Mouse (Mus musculus): ENCODE data around the gene Mknk2. TPM values are rescaled to one million over a fixed set of nuclear protein-coding genes. Genes with fewer than 3 reads are reported as not detected.
A peak's percentile ranks its signal among the peaks of the same experiment; 100 is the strongest.

Mknk2 gene
- polyA plus RNA-seq, 1 experiment: 606 TPM

DNA sequence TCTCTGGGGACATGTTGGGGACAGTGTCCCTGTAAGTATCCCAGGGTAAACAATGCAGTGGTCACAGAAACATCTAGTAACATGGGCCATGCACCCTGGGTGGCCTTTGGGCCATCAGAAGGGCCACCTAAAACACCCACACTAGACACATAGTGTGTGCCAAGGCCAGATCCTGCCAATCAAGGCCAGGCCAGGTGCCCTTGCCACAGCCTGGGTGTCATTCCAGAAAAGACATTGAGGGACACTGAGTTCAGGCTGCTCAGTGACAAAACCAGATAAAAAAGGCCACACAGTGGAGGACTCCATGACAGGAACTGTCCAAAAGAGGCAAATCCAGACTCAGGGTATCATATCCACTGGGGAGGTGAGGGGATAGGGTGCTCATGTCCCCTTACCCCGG lies 5.7 kb upstream of the Mknk2 start:
- Histone ChIP-seq H3K36me3 (ENCODE audit: control insufficient read depth, insufficient read depth, low read length) (peaks cover 32% of the 10 kb centered on the region), H3K27ac (ENCODE audit: control insufficient read depth, insufficient read depth, low read length) (no peak overlapping the region), H3K27me3 (ENCODE audit: control insufficient read depth, insufficient read depth, low read length) (no peaks in the 10 kb centered on the region), H3K4me3 (ENCODE audit: control insufficient read depth, insufficient read depth, low read length) (no peak overlapping the region), H3K4me1 (replicated peaks; ENCODE audit: control insufficient read depth, insufficient read depth, low read length) (peaks cover 49% of the 10 kb centered on the region)
- no peak for TF ChIP-seq CTCF (IDR thresholded peaks at IDR 0.05; ENCODE audit: borderline replicate concordance, control insufficient read depth, extremely low read depth, insufficient read depth, low read length, poor library complexity)
- no peak for TF ChIP-seq POLR2A (IDR thresholded peaks at IDR 0.05; ENCODE audit: control insufficient read depth, extremely low read depth, insufficient read depth, low read length, poor library complexity)
- 92% methylated on average over 1 of the region's 1 CpGs for WGBS
- no peak for DNase-seq

DNA sequence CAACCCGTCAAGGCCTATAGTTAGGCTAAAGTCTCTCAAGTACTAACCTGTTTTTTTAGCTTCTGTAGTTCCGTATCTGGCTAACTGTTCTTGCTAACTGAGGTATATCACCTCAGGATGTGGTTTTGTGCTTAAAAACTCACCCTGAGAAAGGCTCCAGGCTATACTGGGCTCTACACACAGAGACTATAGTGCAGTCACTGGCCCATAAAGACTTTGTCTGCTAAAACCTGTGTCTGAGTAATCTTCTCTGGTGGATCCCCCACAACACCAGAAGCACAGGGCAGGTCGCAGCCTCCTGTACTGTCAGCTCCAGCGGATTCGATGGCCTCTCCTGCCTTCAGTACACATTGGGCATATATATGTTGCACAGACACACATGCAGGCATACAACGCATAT lies 4.1 kb upstream of the Mknk2 start:
- H3K4me3 ChIP-seq (ENCODE audit: control insufficient read depth, insufficient read depth, low read length): no peak overlapping the region
- peak; percentile 42 for DNase-seq
- WGBS: 34% methylated on average over 6 of the region's 6 CpGs
- TF ChIP-seq POLR2A (IDR thresholded peaks at IDR 0.05; ENCODE audit: control insufficient read depth, extremely low read depth, insufficient read depth, low read length, poor library complexity): no peak
- no peak for TF ChIP-seq CTCF (IDR thresholded peaks at IDR 0.05; ENCODE audit: borderline replicate concordance, control insufficient read depth, extremely low read depth, insufficient read depth, low read length, poor library complexity)
- H3K36me3 ChIP-seq (ENCODE audit: control insufficient read depth, insufficient read depth, low read length): peaks cover 23% of the 10 kb centered on the region
- peaks cover 64% of the 10 kb centered on the region for H3K4me1 ChIP-seq (replicated peaks; ENCODE audit: control insufficient read depth, insufficient read depth, low read length)
- H3K27ac ChIP-seq (ENCODE audit: control insufficient read depth, insufficient read depth, low read length): peak overlapping the region; percentile 94
- H3K27me3 ChIP-seq (ENCODE audit: control insufficient read depth, insufficient read depth, low read length): no peaks in the 10 kb centered on the region

DNA sequence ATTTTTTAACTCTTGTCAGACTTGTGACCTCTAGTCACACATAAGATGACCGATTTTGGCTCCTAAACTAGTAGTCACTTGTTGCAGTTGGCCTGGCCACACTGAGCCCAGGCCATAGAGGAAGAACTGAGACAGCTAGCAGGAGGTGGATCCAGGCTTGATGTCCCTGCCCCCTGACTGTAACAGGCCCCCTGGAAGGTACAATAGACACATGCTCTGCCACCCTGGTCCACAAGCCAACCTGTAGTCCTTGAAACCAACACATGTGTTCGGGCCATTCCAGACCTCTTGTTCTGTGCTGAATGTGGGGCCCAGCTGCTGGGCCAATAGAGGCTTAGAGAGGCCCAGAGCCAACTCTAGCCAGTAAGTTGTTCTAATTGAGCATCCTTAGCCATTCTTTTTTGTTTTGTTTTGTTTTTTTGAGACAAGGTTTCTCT lies 2.4 kb upstream of the Mknk2 start:
- 66% methylated on average over 2 of the region's 2 CpGs for WGBS
- Histone ChIP-seq H3K36me3 (ENCODE audit: control insufficient read depth, insufficient read depth, low read length) (peaks cover 5% of the 10 kb centered on the region), H3K27ac (ENCODE audit: control insufficient read depth, insufficient read depth, low read length) (peak overlapping the region; percentile 6; the same call in 1 of the 2 replicates), H3K4me3 (ENCODE audit: control insufficient read depth, insufficient read depth, low read length) (no peak overlapping the region), H3K27me3 (ENCODE audit: control insufficient read depth, insufficient read depth, low read length) (no peaks in the 10 kb centered on the region), H3K4me1 (replicated peaks; ENCODE audit: control insufficient read depth, insufficient read depth, low read length) (peaks cover 67% of the 10 kb centered on the region)
- no peak for DNase-seq
- no peak for TF ChIP-seq CTCF (IDR thresholded peaks at IDR 0.05; ENCODE audit: borderline replicate concordance, control insufficient read depth, extremely low read depth, insufficient read depth, low read length, poor library complexity)

DNA sequence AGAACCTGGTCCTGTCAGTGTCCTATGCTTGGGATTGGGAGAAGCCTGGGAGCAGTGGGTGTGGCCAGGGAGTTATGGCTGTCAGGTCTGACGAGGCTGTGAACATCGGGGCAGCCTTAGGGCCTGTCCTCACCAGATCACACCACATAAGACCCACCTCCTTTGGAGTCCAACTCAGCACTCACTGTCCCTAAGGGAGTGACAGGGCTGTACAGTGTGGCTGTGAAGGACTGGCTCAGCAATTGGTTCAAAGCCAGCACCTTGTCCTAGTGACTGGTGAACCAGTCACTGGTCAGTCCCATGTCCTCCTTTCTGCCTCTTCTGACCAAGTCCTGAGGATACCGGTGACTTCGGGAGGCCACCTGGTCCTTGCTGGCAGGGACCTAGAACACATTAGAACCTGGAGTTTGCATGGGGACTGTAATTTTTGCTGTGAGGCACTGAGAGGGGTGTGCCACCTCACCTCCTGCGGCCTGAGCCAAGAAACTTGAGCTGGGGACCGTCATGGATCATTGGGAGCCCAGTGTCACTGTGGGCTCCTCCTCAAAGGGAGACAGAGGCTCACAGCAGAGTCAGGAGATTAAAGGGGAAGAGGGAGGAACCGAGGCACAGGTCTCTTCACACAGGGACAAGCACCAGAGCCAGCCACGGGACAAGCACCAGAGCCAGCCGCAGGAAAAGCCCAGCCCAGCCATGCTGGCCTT lies 1.8 kb upstream of the Mknk2 start:
- no peaks in the 10 kb centered on the region for H3K27me3 ChIP-seq (ENCODE audit: control insufficient read depth, insufficient read depth, low read length)
- H3K4me1 ChIP-seq (replicated peaks; ENCODE audit: control insufficient read depth, insufficient read depth, low read length): peaks cover 71% of the 10 kb centered on the region
- no peak for DNase-seq
- no peak overlapping the region for H3K4me3 ChIP-seq (ENCODE audit: control insufficient read depth, insufficient read depth, low read length)
- no peaks in the 10 kb centered on the region; the same call in 1 of the 2 replicates for H3K36me3 ChIP-seq (ENCODE audit: control insufficient read depth, insufficient read depth, low read length)
- TF ChIP-seq CTCF (IDR thresholded peaks at IDR 0.05; ENCODE audit: borderline replicate concordance, control insufficient read depth, extremely low read depth, insufficient read depth, low read length, poor library complexity) (no peak), POLR2A (IDR thresholded peaks at IDR 0.05; ENCODE audit: control insufficient read depth, extremely low read depth, insufficient read depth, low read length, poor library complexity) (no peak)
- H3K27ac ChIP-seq (ENCODE audit: control insufficient read depth, insufficient read depth, low read length): peak overlapping the region; percentile 97
- WGBS: 55% methylated on average over 9 of the region's 9 CpGs

DNA sequence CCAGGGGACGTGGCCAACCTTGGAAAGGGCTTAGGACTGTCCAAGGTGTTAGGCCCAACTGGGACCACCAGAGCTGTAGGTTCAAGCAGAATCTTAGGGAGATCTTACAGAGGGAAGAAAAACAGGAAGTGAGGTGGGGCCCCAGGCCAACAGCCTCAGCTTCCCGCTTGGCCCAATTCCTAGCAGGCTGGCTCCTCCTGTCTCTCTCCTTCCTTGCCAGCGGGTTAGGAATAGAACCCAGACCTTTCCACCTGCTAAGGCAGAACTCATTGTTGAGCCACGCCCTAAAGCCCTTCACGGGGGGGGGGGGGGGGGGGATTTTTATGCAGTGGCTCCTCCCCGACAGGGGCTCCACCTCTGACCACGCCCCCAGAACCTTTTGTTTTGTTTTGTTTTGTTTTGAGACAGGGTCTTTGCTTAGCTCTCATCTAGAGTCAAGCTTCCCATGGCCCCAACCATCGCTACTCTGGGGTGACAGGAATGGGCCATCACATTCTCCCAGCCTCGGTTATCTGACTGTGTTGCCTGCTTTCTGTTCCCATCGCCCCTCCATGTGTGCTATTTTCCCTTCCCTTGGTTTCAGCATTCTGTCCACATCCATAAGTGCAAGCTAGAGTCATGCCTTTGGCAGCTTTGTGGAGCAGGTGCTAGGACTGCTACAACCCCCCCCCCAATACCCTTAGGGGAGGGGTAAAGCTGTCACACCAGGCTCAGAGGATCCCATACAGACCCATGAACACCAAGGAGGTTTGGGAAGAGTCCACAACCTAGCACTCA lies 877 bp upstream of the Mknk2 start:
- no peak for DNase-seq
- H3K36me3 ChIP-seq (ENCODE audit: control insufficient read depth, insufficient read depth, low read length): no peaks in the 10 kb centered on the region
- TF ChIP-seq CTCF (IDR thresholded peaks at IDR 0.05; ENCODE audit: borderline replicate concordance, control insufficient read depth, extremely low read depth, insufficient read depth, low read length, poor library complexity) (no peak), POLR2A (IDR thresholded peaks at IDR 0.05; ENCODE audit: control insufficient read depth, extremely low read depth, insufficient read depth, low read length, poor library complexity) (no peak)
- peak overlapping the region; percentile 97 for H3K27ac ChIP-seq (ENCODE audit: control insufficient read depth, insufficient read depth, low read length)
- peaks cover 74% of the 10 kb centered on the region for H3K4me1 ChIP-seq (replicated peaks; ENCODE audit: control insufficient read depth, insufficient read depth, low read length)
- H3K4me3 ChIP-seq (ENCODE audit: control insufficient read depth, insufficient read depth, low read length): peak overlapping the region; percentile 15
- 18% methylated on average over 10 of the region's 10 CpGs for WGBS
- no peaks in the 10 kb centered on the region for H3K27me3 ChIP-seq (ENCODE audit: control insufficient read depth, insufficient read depth, low read length)

DNA sequence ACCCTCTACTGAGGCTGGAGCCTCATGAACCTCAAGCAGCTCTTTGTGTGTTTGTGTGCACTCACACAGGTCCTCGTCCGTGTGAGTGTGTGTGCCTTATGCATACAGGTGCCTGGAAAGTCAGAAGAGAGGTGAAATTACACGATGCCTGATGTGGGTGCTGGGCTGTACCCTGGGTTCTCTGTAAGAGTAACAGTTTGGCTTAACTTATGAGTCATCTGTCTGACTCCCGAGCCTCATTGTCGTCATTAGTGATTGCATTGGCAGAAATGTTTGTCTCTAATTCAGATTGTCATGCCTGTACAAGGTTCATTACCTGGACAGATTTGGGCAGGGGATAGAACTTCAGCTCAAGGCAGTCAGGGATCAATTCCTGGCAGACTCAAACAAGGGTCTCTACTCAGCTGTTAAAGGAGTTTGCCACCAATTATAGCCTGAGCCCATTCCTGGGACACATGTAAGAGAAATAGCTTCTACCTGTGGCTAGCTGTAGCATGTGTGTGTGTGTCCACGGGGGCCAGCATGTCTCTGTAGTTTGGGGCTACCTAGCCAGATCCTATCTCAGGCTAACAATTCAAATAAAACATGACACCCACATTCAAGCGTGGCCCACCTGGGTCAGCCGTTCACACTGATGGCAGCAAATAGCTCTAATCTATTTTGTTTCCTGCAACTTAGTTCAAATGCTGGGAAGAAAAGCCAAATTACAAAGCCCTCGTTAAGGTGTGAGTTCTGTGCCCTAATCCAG lies 610 bp downstream of the Mknk2 start:
- no peaks in the 10 kb centered on the region for H3K27me3 ChIP-seq (ENCODE audit: control insufficient read depth, insufficient read depth, low read length)
- TF ChIP-seq POLR2A (IDR thresholded peaks at IDR 0.05; ENCODE audit: control insufficient read depth, extremely low read depth, insufficient read depth, low read length, poor library complexity): no peak
- no peak for TF ChIP-seq CTCF (IDR thresholded peaks at IDR 0.05; ENCODE audit: borderline replicate concordance, control insufficient read depth, extremely low read depth, insufficient read depth, low read length, poor library complexity)
- peaks cover 74% of the 10 kb centered on the region for H3K4me1 ChIP-seq (replicated peaks; ENCODE audit: control insufficient read depth, insufficient read depth, low read length)
- no peak for DNase-seq
- peak overlapping the region; percentile 71 for H3K4me3 ChIP-seq (ENCODE audit: control insufficient read depth, insufficient read depth, low read length)
- peak overlapping the region; percentile 97 for H3K27ac ChIP-seq (ENCODE audit: control insufficient read depth, insufficient read depth, low read length)
- 0 out of 2 replicates have a peak, but pooled peaks cover 3% of the 10 kb centered on the region for H3K36me3 ChIP-seq (ENCODE audit: control insufficient read depth, insufficient read depth, low read length)
- 1% methylated on average over 9 of the region's 9 CpGs for WGBS
